Mouse (Mus musculus): Measurements from ENCODE around the gene Wdr27.

Gene Wdr27

GRCm38 (mm10) chr17:14824938-14825337 lies 118.0 kb downstream of the Wdr27 start:
- DNase-seq (ENCODE audit: low read depth): no peak

GRCm38 (mm10) chr17:14817975-14818374 lies 125.0 kb downstream of the Wdr27 start:
- DNase-seq (ENCODE audit: low read depth): no peak

DNA sequence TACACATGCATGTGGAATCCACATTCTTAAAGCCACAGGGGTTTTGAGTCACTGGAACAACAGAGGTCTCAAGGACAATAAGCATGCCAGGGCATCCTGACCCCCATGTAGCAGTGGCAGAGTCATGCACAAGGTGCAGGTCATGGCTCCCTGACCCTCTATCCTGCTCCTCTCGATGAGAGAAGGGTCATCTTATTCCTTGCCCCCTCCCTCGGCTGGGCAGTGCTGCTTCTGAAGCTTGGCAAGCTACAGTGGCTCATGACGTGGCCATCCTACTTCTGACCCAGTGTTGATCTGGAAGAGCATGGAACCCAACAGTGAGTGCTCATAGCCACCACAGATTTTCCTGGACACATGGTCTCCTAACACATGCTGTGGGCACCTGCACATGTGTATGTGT lies 126.9 kb downstream of the Wdr27 start:
- no peak for DNase-seq (ENCODE audit: low read depth)

- no peak for DNase-seq (ENCODE audit: low read depth)
Observed at GRCm38 (mm10) chr17:14815304-14815703, 127.7 kb downstream of the Wdr27 start.

DNA sequence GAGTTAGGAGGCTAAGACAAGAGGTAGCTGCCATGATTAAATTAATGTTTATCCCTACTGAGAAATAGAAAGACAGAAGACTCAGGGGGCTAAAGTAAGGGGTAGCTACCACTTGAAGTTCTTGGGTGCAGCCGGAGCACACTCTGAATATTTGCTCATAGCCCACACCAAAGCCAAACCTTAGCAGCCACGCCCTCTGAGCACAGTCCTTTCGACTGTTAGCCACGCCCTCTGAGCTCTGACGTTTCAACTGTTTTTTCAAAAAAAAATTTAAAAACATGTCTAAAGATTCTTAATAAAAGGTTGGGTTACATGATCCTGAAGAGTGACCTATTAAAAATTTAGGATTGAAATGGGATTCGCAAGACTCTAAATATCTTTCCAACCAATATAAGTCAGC lies 130.3 kb downstream of the Wdr27 start:
- DNase-seq (ENCODE audit: low read depth): no peak

- DNase-seq (ENCODE audit: low read depth): no peak
Observed at GRCm38 (mm10) chr17:14812033-14812432, 130.9 kb downstream of the Wdr27 start.

- DNase-seq (ENCODE audit: low read depth): no peak
Observed at GRCm38 (mm10) chr17:14806808-14807207, 136.2 kb downstream of the Wdr27 start.

DNA sequence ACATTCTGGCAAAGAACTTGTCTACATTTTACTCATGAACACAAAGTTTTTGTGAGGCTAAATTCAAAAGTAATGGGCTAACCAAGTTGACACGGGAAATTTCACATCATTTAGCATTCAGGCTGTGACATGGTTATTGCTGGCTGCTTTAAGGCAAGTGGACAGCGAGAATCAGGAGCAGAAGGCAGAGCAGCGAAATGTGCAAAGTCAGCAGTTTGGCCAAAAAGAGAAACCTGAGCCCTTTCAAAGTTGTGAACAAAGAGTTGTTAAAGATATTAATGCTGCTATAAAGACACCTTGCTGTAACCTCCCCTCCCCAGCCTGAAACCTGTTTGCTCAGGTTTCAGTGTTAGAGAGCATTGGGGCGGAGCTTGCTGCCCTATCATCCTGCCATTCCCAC lies 143.7 kb downstream of the Wdr27 start:
- no peak for DNase-seq (ENCODE audit: low read depth)

DNA sequence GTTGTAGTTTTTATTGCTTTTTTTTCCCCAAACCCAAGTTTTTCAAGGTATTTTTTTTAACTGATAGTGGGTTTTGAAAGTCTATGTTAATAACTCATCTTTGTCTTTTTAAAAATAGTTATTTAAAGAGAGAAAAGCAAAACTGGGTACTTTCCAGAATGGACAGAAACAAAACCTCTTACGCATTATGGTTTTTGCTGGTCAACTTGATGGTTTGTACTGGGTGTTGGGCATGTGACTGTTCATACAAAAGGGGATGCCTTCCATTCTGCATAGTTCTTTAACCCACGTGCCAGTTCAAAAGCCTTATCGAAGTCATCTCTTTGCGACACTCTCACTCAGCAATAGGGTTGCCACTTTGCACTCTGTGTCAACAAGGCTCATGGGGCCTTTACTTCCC lies 147.9 kb downstream of the Wdr27 start:
- no peak for DNase-seq (ENCODE audit: low read depth)

GRCm38 (mm10) chr17:14779356-14779755 lies 163.6 kb downstream of the Wdr27 start:
- DNase-seq (ENCODE audit: low read depth): peak; percentile 24

GRCm38 (mm10) chr17:14771339-14771738 lies 171.6 kb downstream of the Wdr27 start:
- no peak for DNase-seq (ENCODE audit: low read depth)

DNA sequence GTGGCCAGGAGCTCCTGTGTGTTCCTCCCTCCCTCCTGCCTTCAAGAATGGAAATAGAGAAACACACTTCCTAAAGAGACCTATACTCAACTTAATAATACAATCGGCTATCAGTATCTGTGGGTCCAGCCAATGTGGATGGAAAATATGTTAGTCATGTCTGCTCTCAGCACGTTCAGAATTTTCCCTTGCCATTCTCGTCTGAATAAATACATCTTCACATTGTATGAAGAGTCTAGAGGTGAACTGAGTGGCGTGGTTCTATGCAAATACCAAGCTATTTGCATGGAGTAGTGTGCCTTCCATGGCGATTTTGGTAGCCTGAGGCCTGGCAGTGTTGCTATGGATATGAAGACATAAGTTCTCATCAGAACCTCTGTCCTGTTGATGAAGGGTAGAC lies 172.6 kb downstream of the Wdr27 start:
- DNase-seq (ENCODE audit: low read depth): no peak

Measured in fibroblast of lung, adult 2 months (primary cell).